Mouse (Mus musculus) heart, embryonic 10.5 days (tissue): ENCODE data around the gene 1700001K19Rik. TPM values are rescaled to one million over a fixed set of nuclear protein-coding genes. Genes with fewer than 3 reads are reported as not detected.
"Not testable (repeated sequence)": the region's sequence is repeated elsewhere in the genome, so short reads cannot be mapped to it uniquely, and the experiment has no call there.

ENCODE experiments used
- DNase-seq: peaks from one replicate; pipeline ENCODE4 v3.0.0-alpha.2; 2017; ENCODE audit warnings: low spot score
- H3K27ac ChIP-seq: fragments of 300-500 bp; sonication (generic); 2 replicates; pipeline ENCODE4 v1.5.1; 2016; ENCODE audit warnings: mild to moderate bottlenecking
- H3K27me3 ChIP-seq: fragments of 300-500 bp; sonication (generic); 2 replicates; pipeline ENCODE4 v1.6.1; 2016; ENCODE audit warnings: mild to moderate bottlenecking; ENCODE audit not compliant: poor library complexity, insufficient read depth, severe bottlenecking
- H3K36me3 ChIP-seq: fragments of 300-500 bp; sonication (generic); 2 replicates; pipeline ENCODE4 v1.6.1; 2016; ENCODE audit warnings: mild to moderate bottlenecking, moderate library complexity
- H3K4me1 ChIP-seq: fragments of 300-500 bp; sonication (generic); 2 replicates; pipeline ENCODE4 v1.6.1; 2016; ENCODE audit warnings: mild to moderate bottlenecking
- H3K4me3 ChIP-seq: fragments of 300-500 bp; sonication (generic); 2 replicates; pipeline ENCODE4 v1.5.1; 2016; ENCODE audit warnings: mild to moderate bottlenecking, moderate library complexity
- H3K9me3 ChIP-seq: fragments of 300-500 bp; sonication (generic); 2 replicates; pipeline ENCODE4 v1.6.1; 2016; ENCODE audit warnings: mild to moderate bottlenecking, moderate library complexity
- WGBS: fragments of 180-500 bp; shearing (Covaris S2); methylation state at CpG from one replicate; pipeline ENCODE4 v1.1.7; 2016; 5-methylcytosine and 5-hydroxymethylcytosine counted together
- polyA plus RNA-seq: library from polyadenylated mRNA; unstranded; fragments of >200 nt; fragmentation: Nextera tagmentation; extraction: Ambion mirVana; gene quantifications from 2 replicates; pipeline ENCODE4 v1.2.1, GENCODE M21; 2016

1700001K19Rik gene
- polyA plus RNA-seq, 1 experiment from 2014 or later = not detected

DNA sequence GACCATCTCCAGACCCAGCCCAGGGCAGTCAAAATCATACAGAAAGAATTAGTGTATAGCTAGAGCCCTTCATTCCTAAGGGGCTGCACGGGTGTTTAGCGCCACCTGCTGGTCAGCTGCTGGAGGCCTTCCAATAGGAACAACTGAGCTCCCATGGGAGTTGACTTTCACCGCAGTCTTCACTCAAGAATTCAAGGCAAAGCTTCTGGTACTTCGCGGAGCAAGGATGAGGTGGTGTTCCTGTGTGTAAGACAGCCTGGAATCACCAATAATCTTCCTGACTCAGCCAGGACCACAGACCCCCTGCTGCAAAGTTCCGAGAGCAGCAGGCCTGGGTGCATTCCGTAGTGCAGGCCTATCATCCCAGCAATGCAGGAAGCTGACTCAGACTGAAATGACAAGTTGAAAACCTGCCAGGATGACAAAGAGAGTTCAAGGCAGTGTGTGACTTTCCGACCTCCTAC lies 20.6 kb upstream of the 1700001K19Rik start:
- peak; percentile 92 for DNase-seq
- H3K4me1 ChIP-seq = peaks cover 45% of the 10 kb centered on the region
- H3K36me3 ChIP-seq = no peaks in the 10 kb centered on the region
- H3K27ac ChIP-seq = 0 out of 2 replicates have a peak overlapping the region, but pooled peaks have one; percentile 11
- 21% methylated on average over 8 of the region's 8 CpGs for WGBS
- 0 out of 2 replicates have a peak, but pooled peaks cover 6% of the 10 kb centered on the region for H3K27me3 ChIP-seq
- no peak overlapping the region for H3K4me3 ChIP-seq
- no peaks in the 10 kb centered on the region for H3K9me3 ChIP-seq

DNA sequence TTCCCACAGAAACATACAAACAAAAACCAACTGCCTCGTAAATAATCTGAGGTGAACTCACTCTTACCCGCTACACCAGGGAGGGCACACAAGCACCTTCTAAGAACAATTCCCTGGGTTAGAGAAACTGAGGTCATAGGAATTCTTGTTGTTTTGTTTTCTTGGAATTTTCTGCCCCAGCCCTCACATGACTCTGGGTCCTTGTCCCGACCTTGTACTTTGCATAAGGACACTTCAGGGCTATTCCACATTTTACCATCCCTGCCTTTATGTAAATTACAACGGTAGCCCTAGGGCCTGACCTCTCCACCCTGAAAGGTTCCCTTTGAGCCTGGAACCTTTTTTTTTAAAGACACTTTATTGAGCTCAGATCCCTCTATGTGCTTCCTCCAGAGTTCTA lies 20.1 kb upstream of the 1700001K19Rik start, which contains the start of gene Hsp90aa1:
Gene Hsp90aa1 (minus strand): TSS at position 173 of the 400 bp plus-strand sequence.
- Histone ChIP-seq H3K27me3 (0 out of 2 replicates have a peak, but pooled peaks cover 6% of the 10 kb centered on the region), H3K27ac (peak within 1 kb of the TSS; percentile 83), H3K4me1 (peaks cover 50% of the 10 kb centered on the region), H3K4me3 (no peak within 1 kb of the TSS), H3K36me3 (no peaks in the 10 kb centered on the region), H3K9me3 (no peaks in the 10 kb centered on the region)
- WGBS = 47% methylated on average over 4 of the region's 4 CpGs
- no peak for DNase-seq

GRCm38 (mm10) chr12:110701363-110701762 lies 18.9 kb upstream of the 1700001K19Rik start:
- Histone ChIP-seq H3K4me1 (peaks cover 54% of the 10 kb centered on the region), H3K27ac (peak overlapping the region; percentile 83)
- H3K36me3 ChIP-seq, H3K27me3 ChIP-seq, H3K9me3 ChIP-seq, DNase-seq, H3K4me3 ChIP-seq: not testable (repeated sequence)
- WGBS = 18% methylated on average over 3 of the region's 3 CpGs

DNA sequence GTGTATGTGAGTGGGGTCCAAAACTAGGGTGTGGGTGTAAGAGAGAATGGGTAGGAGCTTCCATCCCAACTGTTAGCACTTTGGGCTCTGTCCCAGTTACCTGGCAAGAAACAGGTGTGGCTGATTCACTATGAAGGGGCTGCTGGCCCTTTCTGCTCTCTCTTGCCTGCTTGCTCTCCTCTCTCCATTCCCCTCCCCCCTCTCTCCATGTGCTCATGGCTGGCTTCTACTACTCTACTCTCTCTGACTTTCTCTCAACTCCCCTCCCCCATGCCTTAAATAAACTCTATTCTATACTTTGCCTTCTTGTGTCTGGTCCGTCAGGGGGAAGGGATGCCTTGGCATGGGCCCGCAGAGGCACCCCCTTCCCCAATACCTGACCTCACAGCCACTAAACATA lies 18.3 kb upstream of the 1700001K19Rik start:
- Histone ChIP-seq H3K4me1 (peaks cover 50% of the 10 kb centered on the region), H3K9me3 (no peaks in the 10 kb centered on the region), H3K27ac (peak overlapping the region; percentile 83), H3K36me3 (no peaks in the 10 kb centered on the region), H3K27me3 (0 out of 2 replicates have a peak, but pooled peaks cover 6% of the 10 kb centered on the region), H3K4me3 (no peak overlapping the region)
- no peak for DNase-seq
- WGBS = 56% methylated on average over 2 of the region's 2 CpGs

GRCm38 (mm10) chr12:110699171-110699547 lies 16.7 kb upstream of the 1700001K19Rik start:
- WGBS = 52% methylated on average over 2 of the region's 2 CpGs
- Histone ChIP-seq H3K4me1 (peaks cover 57% of the 10 kb centered on the region), H3K4me3 (peak overlapping the region; percentile 25; the same call in 1 of the 2 replicates), H3K27ac (peak overlapping the region; percentile 82), H3K36me3 (peaks cover 7% of the 10 kb centered on the region), H3K27me3 (no peaks in the 10 kb centered on the region), H3K9me3 (no peaks in the 10 kb centered on the region)
- DNase-seq = no peak

DNA sequence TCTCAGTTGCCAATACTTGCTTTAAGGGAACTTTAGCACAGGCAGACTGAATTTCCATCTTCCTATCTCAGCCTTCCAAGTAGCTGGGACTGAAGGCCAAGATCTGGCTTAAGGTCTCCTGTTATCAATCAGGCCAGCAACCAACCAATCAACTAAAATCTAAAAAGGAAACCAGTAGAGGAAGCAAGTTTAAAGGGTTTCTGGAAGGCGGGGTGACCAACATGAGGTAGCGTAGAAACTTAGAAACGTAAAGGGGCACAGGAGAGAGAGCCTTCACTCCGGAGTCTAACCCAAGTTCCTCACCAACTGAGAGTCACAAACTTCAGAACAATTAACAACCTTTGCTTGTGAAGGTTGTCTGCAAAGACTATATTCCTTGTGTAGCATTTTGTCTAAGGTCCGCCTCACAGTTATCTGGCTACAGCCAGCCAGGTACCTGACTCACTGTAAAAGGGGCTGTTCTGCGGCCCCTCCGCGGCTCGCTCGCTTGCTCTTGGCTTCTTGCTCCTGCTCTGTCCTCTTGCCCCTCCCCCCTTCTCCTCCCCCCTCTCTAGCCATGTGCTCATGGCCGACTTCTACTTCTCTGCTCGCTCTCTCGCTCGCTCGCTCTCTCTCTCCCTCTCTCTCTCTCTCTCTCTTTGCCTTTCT lies 16.2 kb upstream of the 1700001K19Rik start:
- Histone ChIP-seq H3K36me3 (peaks cover 10% of the 10 kb centered on the region), H3K4me1 (peaks cover 57% of the 10 kb centered on the region), H3K4me3 (peak overlapping the region; percentile 25; the same call in 1 of the 2 replicates), H3K9me3 (no peaks in the 10 kb centered on the region), H3K27me3 (no peaks in the 10 kb centered on the region), H3K27ac (peak overlapping the region; percentile 82)
- 27% methylated on average over 15 of the region's 15 CpGs for WGBS
- peak; percentile 86 for DNase-seq

DNA sequence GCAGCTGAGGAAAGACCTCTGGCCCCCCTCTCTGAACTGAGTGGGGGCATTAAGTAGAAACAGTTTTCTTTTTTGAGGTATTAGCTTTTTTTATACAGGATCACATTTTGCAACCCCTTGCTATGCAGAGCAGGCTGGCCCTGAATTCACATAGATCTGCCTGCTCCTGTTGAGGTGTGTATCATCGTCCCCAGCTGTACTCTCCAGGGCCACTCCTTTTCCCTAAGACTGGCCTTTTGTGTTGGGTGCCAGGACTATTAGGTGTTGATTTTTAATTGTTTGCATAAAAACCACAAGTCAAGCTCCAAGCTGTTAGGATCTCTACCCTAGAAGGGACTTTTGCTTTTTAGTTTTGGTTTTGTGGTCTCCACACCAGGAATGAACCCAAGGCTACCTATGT lies 15.7 kb upstream of the 1700001K19Rik start:
- no peaks in the 10 kb centered on the region for H3K27me3 ChIP-seq
- 86% methylated on average over 1 of the region's 1 CpGs for WGBS
- peaks cover 14% of the 10 kb centered on the region for H3K36me3 ChIP-seq
- no peak overlapping the region for H3K4me3 ChIP-seq
- no peaks in the 10 kb centered on the region for H3K9me3 ChIP-seq
- peaks cover 56% of the 10 kb centered on the region for H3K4me1 ChIP-seq
- no peak for DNase-seq
- H3K27ac ChIP-seq = peak overlapping the region; percentile 82; the same call in 1 of the 2 replicates

- DNase-seq = no peak
- H3K9me3 ChIP-seq = no peaks in the 10 kb centered on the region
- no peak overlapping the region for H3K4me3 ChIP-seq
- no peaks in the 10 kb centered on the region for H3K27me3 ChIP-seq
- peaks cover 53% of the 10 kb centered on the region for H3K4me1 ChIP-seq
- peaks cover 19% of the 10 kb centered on the region for H3K36me3 ChIP-seq
- peak overlapping the region; percentile 100 for H3K27ac ChIP-seq
- WGBS = 60% methylated on average over 5 of the region's 5 CpGs
Measured at GRCm38 (mm10) chr12:110697457-110697856, 15.0 kb upstream of the 1700001K19Rik start.

GRCm38 (mm10) chr12:110696975-110697400 lies 14.6 kb upstream of the 1700001K19Rik start:
- Histone ChIP-seq H3K27ac (peak overlapping the region; percentile 100), H3K36me3 (peaks cover 21% of the 10 kb centered on the region), H3K27me3 (no peaks in the 10 kb centered on the region), H3K9me3 (no peaks in the 10 kb centered on the region), H3K4me3 (peak overlapping the region; percentile 100), H3K4me1 (peaks cover 51% of the 10 kb centered on the region)
- WGBS = 53% methylated on average over 9 of the region's 9 CpGs
- DNase-seq = no peak

DNA sequence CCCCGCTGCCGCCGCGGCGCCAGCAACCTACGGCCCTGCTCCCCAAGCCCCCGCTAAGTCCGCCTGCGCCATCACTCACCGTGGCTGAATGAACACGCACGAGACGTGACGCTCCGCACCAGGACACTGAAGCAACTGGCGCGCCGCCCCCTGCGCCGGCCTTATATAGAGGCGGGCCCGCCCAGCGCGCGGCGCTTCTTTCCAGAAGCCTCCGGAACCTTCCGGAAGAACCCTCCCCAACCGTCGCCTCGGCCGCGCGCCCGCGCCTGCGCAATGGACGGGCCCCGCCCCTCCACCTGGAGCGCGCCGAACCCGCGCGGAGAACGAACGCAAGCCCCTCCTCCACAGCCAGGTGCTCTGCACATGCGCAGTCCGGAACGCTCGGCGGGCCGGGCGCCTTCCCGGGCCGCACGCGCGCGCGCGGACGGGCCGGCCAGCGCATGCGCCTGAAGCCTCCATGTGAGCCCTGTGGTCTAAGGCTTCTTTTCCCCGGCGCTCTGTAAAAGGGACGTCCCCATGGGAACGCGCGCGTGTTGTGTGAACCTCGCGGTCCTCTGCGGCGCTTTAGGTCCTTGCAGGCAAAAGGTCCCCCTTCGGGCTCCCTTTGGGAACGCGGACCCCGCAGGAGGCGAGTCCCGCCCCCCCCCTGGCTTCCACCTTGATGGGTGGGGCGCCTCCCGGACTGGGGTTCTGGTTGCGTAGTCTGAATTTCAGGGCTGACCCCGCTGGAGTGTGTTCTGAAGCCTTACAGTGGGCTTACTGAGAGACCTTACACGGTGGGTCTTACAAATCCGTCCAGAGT lies 14.0 kb upstream of the 1700001K19Rik start:
- H3K9me3 ChIP-seq = no peaks in the 10 kb centered on the region
- peak; percentile 98 for DNase-seq
- no peaks in the 10 kb centered on the region for H3K27me3 ChIP-seq
- peaks cover 27% of the 10 kb centered on the region for H3K36me3 ChIP-seq
- peak overlapping the region; percentile 100 for H3K4me3 ChIP-seq
- peaks cover 45% of the 10 kb centered on the region for H3K4me1 ChIP-seq
- WGBS = under 1% methylated on average over 89 of the region's 89 CpGs
- H3K27ac ChIP-seq = peak overlapping the region; percentile 100

- H3K4me1 ChIP-seq = peaks cover 39% of the 10 kb centered on the region
- H3K9me3 ChIP-seq = no peaks in the 10 kb centered on the region
- DNase-seq = peak; percentile 86
- H3K36me3 ChIP-seq = peaks cover 29% of the 10 kb centered on the region
- H3K4me3 ChIP-seq = peak overlapping the region; percentile 100
- peak overlapping the region; percentile 100 for H3K27ac ChIP-seq
- WGBS = under 1% methylated on average over 55 of the region's 55 CpGs
- no peaks in the 10 kb centered on the region for H3K27me3 ChIP-seq
Measured at GRCm38 (mm10) chr12:110695676-110696171, 13.3 kb upstream of the 1700001K19Rik start.

GRCm38 (mm10) chr12:110693378-110693777 lies 11.0 kb upstream of the 1700001K19Rik start:
- H3K27me3 ChIP-seq, DNase-seq, H3K4me3 ChIP-seq, H3K27ac ChIP-seq, H3K9me3 ChIP-seq: not testable (repeated sequence)
- 82% methylated on average over 5 of the region's 5 CpGs for WGBS
- Histone ChIP-seq H3K4me1 (peaks cover 22% of the 10 kb centered on the region), H3K36me3 (peaks cover 52% of the 10 kb centered on the region)
